Mouse (Mus musculus) adrenal gland, postnatal 4 days (tissue): ENCODE results near the gene Srrd. TPM values are rescaled to one million over a fixed set of nuclear protein-coding genes. Genes with fewer than 3 reads are reported as not detected.

Experiments used
- DNase-seq, 2 experiments: peaks; one replicate each; pipeline ENCODE4 v3.0.0; 2021 to 2022; ENCODE audit warnings: low spot score in 2 of 2, mixed read lengths in 2 of 2
- total RNA-seq, 2 experiments: library from RNA; stranded (reverse); gene quantifications; 2 replicates each; pipeline ENCODE4 v1.2.3; 2021

Srrd gene
- total RNA-seq, 2 experiments from 2014 or later, result 21.4 to 28.4 TPM

- no peak for DNase-seq
Measured at GRCm38 (mm10) chr5:112290536-112290880, 52.3 kb downstream of the Srrd start.

- DNase-seq, result no peak
Measured at GRCm38 (mm10) chr5:112289819-112290535, 52.9 kb downstream of the Srrd start.

GRCm38 (mm10) chr5:112289236-112289635 is 53.6 kb downstream of the Srrd start:
- DNase-seq, result no peak

GRCm38 (mm10) chr5:112288193-112289141 is 54.4 kb downstream of the Srrd start:
- no peak for DNase-seq

GRCm38 (mm10) chr5:112287652-112288051 is 55.2 kb downstream of the Srrd start:
- DNase-seq, result no peak

Other genes starting within 250 kb of the Srrd start
- gene Cryba4, start 90.5 kb downstream of the Srrd start, total RNA-seq, result 1 to 10 TPM; 3.8 to 4.2 TPM
- 1 to 10 TPM; 2.0 to 3.0 TPM for gene Crybb1, start 87.2 kb downstream of the Srrd start, total RNA-seq
- 100 to 1,000 TPM; 135 to 140 TPM for gene Tpst2, start 66.3 kb downstream of the Srrd start, total RNA-seq
- 10 to 100 TPM; 35.9 to 43.0 TPM for gene Tfip11, start 16.7 kb downstream of the Srrd start, total RNA-seq
- gene Hps4, start within 50 bp of the Srrd start, total RNA-seq, result 10 to 100 TPM; 32.8 to 37.2 TPM
- under 1 TPM in 1 of 2 experiments, not detected in 1; 0.23 TPM for gene Gm6583, start 13.0 kb upstream of the Srrd start, total RNA-seq
- 1 to 10 TPM; 9.5 to 9.9 TPM for gene Asphd2, start 51.8 kb upstream of the Srrd start, total RNA-seq
- not detected for gene Gm6588, start 106.4 kb upstream of the Srrd start, total RNA-seq
- 1 to 10 TPM; 7.6 to 8.7 TPM for gene Sez6l, start 234.1 kb upstream of the Srrd start, total RNA-seq